Mouse (Mus musculus) heart, embryonic 13.5 days (tissue): Measurements from ENCODE around the gene Lnx2. TPM values are rescaled to one million over a fixed set of nuclear protein-coding genes. Genes with fewer than 3 reads are reported as not detected.

Experiments used
- ATAC-seq: fragments of 200-750 bp; cut with Nextera tagmentation; 2 replicates; pipeline ENCODE4 v1.8.0; 2017; ENCODE audit warnings: moderate TSS enrichment; ENCODE audit not compliant: insufficient number of reproducible peaks, low FRiP score, low TSS enrichment; ENCODE audit errors: extremely low read depth
- H3K27ac ChIP-seq: fragments of 300-500 bp; sonication (generic); replicated peaks from 2 replicates; pipeline ENCODE4 v1.5.1; 2015; ENCODE audit warnings: moderate library complexity, mild to moderate bottlenecking, inconsistent platforms
- H3K27me3 ChIP-seq: fragments of 300-500 bp; sonication (generic); replicated peaks from 2 replicates; pipeline ENCODE4 v1.6.1; 2015; ENCODE audit warnings: mild to moderate bottlenecking, inconsistent platforms
- H3K36me3 ChIP-seq: fragments of 300-500 bp; sonication (generic); 2 replicates; pipeline ENCODE4 v1.6.1; 2015; ENCODE audit warnings: mild to moderate bottlenecking, inconsistent platforms
- H3K4me1 ChIP-seq: fragments of 300-500 bp; sonication (generic); 2 replicates; pipeline ENCODE4 v1.6.1; 2015; ENCODE audit warnings: inconsistent platforms
- H3K4me2 ChIP-seq: fragments of 300-500 bp; sonication (generic); 2 replicates; pipeline ENCODE4 v1.6.1; 2015; ENCODE audit warnings: inconsistent platforms, mild to moderate bottlenecking, moderate library complexity
- H3K4me3 ChIP-seq: fragments of 300-500 bp; sonication (generic); 2 replicates; pipeline ENCODE4 v1.5.1; 2015; ENCODE audit warnings: moderate library complexity, mild to moderate bottlenecking, inconsistent platforms
- H3K9ac ChIP-seq: fragments of 300-500 bp; sonication (generic); 2 replicates; pipeline ENCODE4 v1.6.1; 2015; ENCODE audit warnings: inconsistent platforms, mild to moderate bottlenecking, moderate library complexity
- H3K9me3 ChIP-seq: fragments of 300-500 bp; sonication (generic); 2 replicates; pipeline ENCODE4 v1.6.1; 2016; ENCODE audit warnings: inconsistent platforms
- WGBS: fragments of 180-500 bp; shearing (Covaris S2); methylation state at CpG from one replicate; pipeline ENCODE4 v1.1.7; 2015; ENCODE audit warnings: mixed read lengths; 5-methylcytosine and 5-hydroxymethylcytosine counted together
- polyA plus RNA-seq: library from polyadenylated mRNA; unstranded; fragments of >200 nt; fragmentation: Nextera tagmentation; extraction: Ambion mirVana; gene quantifications from 2 replicates; pipeline ENCODE4 v1.2.1, GENCODE M21; 2015

Lnx2 gene
- polyA plus RNA-seq, 1 experiment from 2014 or later: 10.3 TPM

DNA sequence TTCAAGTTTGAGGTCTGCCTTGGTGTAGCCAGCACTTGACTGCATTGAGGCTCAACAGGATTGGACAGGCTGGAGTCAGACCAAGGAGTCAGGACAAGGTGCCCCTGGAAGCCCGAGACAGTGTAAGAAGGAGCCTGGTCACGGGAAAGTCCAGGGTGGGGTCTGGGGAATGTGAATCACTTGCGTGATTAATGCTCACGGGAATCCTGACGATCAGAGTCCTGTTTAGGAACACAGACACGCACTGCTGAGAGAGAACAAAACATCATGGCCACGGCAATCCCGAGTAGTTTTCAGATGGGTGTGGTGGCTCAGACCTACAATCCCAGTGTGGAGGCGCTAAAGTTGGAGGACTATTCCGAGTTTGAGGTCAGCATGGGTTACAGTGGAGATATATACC is 65.1 kb downstream of the Lnx2 start:
- Histone ChIP-seq H3K27ac (no peak overlapping the region), H3K4me3 (no peak overlapping the region), H3K4me1 (no peaks in the 10 kb centered on the region), H3K9me3 (no peaks in the 10 kb centered on the region), H3K36me3 (peaks cover 10% of the 10 kb centered on the region), H3K4me2 (no peak overlapping the region), H3K27me3 (no peaks in the 10 kb centered on the region; the same call in 1 of the 2 replicates), H3K9ac (no peak overlapping the region)
- ATAC-seq: no peak
- 83% methylated on average over 10 of the region's 10 CpGs for WGBS

DNA sequence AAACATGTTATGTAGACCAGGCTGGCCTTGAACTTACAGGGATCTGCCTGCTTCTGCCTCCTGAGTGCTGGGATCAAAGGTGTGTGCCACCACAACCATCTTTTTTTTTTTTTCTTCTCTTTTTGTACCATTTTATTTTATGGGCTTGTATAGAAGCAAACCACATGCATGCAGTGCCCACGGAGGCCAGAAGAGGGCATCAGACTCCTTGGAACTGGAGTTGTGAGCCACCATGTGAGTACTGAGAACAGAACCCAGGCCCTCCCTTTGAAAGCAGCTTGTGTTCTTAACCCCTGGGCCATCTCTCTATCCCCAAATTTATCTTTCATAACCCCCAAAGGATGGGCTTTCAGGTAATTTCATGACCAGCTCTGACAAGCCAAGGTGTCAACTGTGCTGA is 73.1 kb downstream of the Lnx2 start:
- no peak overlapping the region for H3K4me3 ChIP-seq
- no peak for ATAC-seq
- 67% methylated on average over 1 of the region's 1 CpGs for WGBS
- H3K4me2 ChIP-seq: no peak overlapping the region
- H3K9ac ChIP-seq: no peak overlapping the region
- no peaks in the 10 kb centered on the region; the same call in 1 of the 2 replicates for H3K27me3 ChIP-seq
- no peaks in the 10 kb centered on the region for H3K36me3 ChIP-seq
- H3K9me3 ChIP-seq: peaks cover 14% of the 10 kb centered on the region
- no peaks in the 10 kb centered on the region for H3K4me1 ChIP-seq
- no peak overlapping the region for H3K27ac ChIP-seq

DNA sequence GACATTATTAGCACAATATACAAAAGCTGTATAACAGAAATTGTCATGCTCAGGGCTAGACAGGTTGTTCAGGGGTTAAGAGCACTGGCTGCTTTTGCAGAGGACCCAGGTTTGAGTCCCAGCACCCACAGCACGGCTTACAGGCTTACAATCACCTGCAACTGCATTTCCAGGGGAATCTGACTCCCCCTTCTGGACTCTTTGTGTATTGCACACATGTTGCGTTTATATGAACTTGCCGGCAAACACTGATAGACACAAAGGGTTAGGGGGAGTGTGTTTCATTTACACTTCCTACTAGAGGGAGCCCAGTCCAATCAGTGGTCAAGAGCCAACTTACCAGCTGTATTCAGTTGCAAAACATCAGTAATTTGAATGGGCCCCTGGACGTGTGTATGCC is 75.1 kb downstream of the Lnx2 start:
- Histone ChIP-seq H3K9me3 (peaks cover 14% of the 10 kb centered on the region), H3K4me1 (no peaks in the 10 kb centered on the region), H3K36me3 (no peaks in the 10 kb centered on the region), H3K27me3 (no peaks in the 10 kb centered on the region; the same call in 1 of the 2 replicates), H3K9ac (no peak overlapping the region), H3K4me2 (no peak overlapping the region), H3K4me3 (no peak overlapping the region), H3K27ac (no peak overlapping the region)
- ATAC-seq: no peak
- 83% methylated on average over 4 of the region's 4 CpGs for WGBS

DNA sequence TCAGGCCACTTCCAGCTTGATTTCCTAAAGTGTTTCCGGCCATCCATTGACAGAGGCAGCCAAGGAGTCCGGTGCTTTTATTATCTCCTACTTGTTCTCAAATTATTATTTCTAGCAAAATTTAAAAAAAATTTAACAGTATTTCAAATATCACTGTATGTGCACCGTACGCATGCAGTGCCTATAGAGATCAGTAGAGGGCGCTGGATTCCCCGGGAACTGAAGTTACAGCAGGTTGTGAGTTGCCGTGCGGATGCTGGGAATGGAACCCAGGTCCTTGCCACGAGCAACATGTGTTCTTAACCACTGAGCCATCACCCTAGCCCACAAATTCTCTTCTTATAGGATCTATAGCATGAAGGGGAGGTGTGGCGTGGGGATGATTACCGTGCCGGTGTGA is 77.6 kb downstream of the Lnx2 start:
- H3K36me3 ChIP-seq: no peaks in the 10 kb centered on the region
- H3K9ac ChIP-seq: no peak overlapping the region
- no peak overlapping the region for H3K27ac ChIP-seq
- H3K4me2 ChIP-seq: no peak overlapping the region
- 87% methylated on average over 12 of the region's 12 CpGs for WGBS
- no peak overlapping the region for H3K4me3 ChIP-seq
- H3K4me1 ChIP-seq: no peaks in the 10 kb centered on the region
- peaks cover 11% of the 10 kb centered on the region for H3K9me3 ChIP-seq
- no peaks in the 10 kb centered on the region for H3K27me3 ChIP-seq
- ATAC-seq: no peak

DNA sequence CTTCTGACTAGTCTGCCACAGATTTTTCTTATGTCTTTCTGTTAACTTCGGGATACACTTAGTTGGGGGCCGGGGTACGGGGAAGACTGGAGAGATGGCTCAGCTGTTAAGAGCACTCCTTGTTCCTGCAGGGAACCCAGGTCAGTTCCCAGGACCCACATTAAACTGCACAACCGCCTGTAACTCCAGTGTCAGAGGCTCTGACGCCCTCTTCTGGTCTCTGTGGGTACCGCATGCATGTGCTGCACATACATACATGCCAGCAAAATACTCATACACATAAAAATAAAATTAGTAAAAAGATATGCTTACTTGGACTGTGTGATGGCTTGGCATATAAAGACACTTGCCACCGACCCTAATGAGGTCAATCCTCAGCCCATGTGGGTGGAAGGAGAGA is 79.6 kb downstream of the Lnx2 start:
- no peak overlapping the region for H3K27ac ChIP-seq
- H3K36me3 ChIP-seq: no peaks in the 10 kb centered on the region
- WGBS: 76% methylated on average over 7 of the region's 7 CpGs
- no peaks in the 10 kb centered on the region for H3K4me1 ChIP-seq
- peaks cover 4% of the 10 kb centered on the region for H3K9me3 ChIP-seq
- H3K27me3 ChIP-seq: 0 out of 2 replicates have a peak, but pooled peaks cover 3% of the 10 kb centered on the region
- no peak for ATAC-seq
- H3K4me3 ChIP-seq: no peak overlapping the region
- no peak overlapping the region for H3K9ac ChIP-seq
- no peak overlapping the region for H3K4me2 ChIP-seq

DNA sequence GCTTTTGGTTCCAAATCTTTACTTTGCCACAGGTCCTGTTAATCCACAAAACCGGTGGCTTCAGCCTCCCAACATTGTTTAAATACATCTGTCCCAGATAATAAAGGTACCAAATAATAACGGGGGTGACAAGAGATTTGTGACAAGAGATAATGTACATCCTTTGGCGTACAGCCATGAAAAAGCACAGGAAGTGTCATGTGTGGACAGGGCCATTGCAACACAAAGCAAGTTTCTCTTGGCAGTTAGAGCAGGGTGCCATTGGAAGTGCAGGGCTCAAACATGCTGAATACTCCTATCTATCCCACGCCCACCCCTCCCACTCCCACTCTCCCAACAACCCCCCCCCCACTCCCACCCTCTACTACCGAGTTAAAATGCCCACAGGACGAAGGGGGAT is 81.4 kb downstream of the Lnx2 start:
- Histone ChIP-seq H3K4me1 (no peaks in the 10 kb centered on the region), H3K4me3 (no peak overlapping the region), H3K4me2 (no peak overlapping the region), H3K27ac (no peak overlapping the region), H3K36me3 (no peaks in the 10 kb centered on the region), H3K27me3 (0 out of 2 replicates have a peak, but pooled peaks cover 3% of the 10 kb centered on the region), H3K9ac (no peak overlapping the region), H3K9me3 (peaks cover 4% of the 10 kb centered on the region; the same call in 1 of the 2 replicates)
- no peak for ATAC-seq
- 39% methylated on average over 6 of the region's 6 CpGs for WGBS

DNA sequence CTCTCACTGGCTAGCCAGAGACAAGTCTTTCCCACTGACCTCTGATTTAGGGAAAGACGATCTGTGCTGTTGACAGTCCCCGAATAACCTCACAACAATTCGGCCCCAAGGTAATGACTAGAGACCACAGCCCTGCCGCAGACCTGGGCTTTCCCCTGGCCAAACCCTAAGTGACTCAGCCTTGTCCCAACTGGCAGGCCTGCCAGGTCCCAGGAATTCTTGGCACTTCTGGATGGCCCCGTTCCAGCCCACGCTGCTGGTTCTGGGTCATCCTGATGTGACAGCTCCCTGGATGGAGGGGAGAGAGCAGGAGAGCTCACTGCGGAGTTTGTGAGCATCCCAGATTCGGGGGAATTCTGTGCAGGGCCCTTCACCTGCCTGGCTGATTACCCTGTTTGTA is 82.9 kb downstream of the Lnx2 start:
- Histone ChIP-seq H3K4me2 (no peak overlapping the region), H3K9me3 (no peaks in the 10 kb centered on the region), H3K27me3 (0 out of 2 replicates have a peak, but pooled peaks cover 3% of the 10 kb centered on the region), H3K4me1 (peaks cover 5% of the 10 kb centered on the region), H3K27ac (no peak overlapping the region), H3K36me3 (no peaks in the 10 kb centered on the region), H3K4me3 (no peak overlapping the region), H3K9ac (no peak overlapping the region)
- no peak for ATAC-seq
- 64% methylated on average over 8 of the region's 8 CpGs for WGBS

DNA sequence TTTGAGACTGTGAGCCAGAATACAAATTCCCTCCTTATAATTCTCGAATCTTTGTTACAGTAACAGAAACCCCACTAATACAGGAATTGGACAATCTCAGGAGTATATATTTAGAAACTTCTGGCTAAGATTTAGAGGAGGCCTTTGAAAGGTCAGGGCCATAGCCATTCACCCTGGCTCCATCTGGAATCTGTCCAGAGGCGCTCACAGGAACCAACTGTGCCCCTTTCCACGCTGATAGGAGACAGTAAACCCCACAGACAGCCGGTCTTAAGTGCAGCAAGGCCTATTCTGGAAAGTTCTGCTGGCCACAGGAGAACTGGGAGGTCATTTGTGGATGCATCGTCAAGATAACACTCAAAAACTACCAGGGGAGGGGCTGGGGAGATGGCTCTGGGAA is 87.3 kb downstream of the Lnx2 start:
- H3K27ac ChIP-seq: no peak overlapping the region
- no peak for ATAC-seq
- H3K9me3 ChIP-seq: no peaks in the 10 kb centered on the region
- no peaks in the 10 kb centered on the region for H3K36me3 ChIP-seq
- H3K9ac ChIP-seq: no peak overlapping the region
- H3K27me3 ChIP-seq: peaks cover 37% of the 10 kb centered on the region
- 35% methylated on average over 5 of the region's 5 CpGs for WGBS
- H3K4me3 ChIP-seq: no peak overlapping the region
- no peak overlapping the region for H3K4me2 ChIP-seq
- peaks cover 5% of the 10 kb centered on the region for H3K4me1 ChIP-seq

DNA sequence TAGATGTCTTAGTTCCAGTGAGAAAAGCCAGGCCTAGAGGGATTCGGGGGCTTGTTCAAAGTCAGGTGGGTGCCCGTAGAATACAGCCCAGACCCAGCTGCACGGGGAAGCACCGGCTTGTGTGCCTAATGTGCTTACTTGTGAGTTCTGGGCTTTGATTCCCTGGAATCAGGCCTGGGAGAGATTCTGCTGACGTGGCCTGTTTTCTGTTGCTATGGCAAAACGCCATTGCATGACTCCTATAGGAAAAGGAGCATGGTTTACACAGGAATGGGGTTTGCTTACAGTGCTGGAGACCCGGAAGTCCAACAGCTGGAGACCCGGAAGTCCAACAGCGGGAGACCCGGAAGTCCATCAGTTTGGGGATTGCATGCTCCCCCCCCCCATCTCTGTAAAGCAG is 88.8 kb downstream of the Lnx2 start:
- Histone ChIP-seq H3K9me3 (no peaks in the 10 kb centered on the region), H3K27ac (no peak overlapping the region), H3K4me3 (no peak overlapping the region), H3K36me3 (no peaks in the 10 kb centered on the region), H3K4me2 (no peak overlapping the region), H3K9ac (no peak overlapping the region), H3K4me1 (peaks cover 5% of the 10 kb centered on the region), H3K27me3 (peaks cover 49% of the 10 kb centered on the region)
- no peak for ATAC-seq
- 87% methylated on average over 10 of the region's 10 CpGs for WGBS

DNA sequence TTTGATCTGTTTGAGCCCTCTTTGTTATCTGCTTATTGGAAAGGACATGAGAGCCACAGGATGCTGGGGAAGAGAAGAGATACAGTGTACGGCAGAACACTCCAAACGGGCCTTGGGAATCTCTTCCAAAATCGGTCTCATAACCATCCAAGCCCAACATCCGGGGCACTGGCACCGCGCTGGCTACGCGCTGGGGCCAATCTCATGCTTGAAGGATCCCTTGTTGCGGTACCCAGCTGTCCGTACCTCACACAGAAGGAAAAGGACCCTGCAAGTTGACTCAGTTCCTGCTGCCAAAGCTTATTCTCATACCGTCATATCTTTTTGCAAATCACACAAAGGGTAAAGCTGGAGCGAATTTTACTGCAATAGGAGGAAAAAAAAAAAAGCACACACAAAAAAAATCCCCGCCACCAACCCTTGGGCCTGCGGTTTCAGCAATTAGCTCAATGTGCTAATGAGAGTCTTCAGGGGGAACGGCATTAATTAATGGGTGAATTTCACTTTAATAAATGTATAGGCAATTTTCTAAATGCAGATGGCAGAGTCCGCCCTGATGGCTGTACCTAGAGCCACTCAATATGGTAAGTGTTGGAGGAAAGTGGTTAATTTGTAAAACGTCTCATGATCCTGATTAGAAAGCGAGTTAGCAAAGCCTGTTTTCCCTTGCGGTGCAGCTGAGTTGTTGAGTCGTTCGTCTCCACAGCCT is 90.5 kb downstream of the Lnx2 start:
- Histone ChIP-seq H3K36me3 (no peaks in the 10 kb centered on the region), H3K4me1 (peaks cover 5% of the 10 kb centered on the region), H3K4me3 (0 out of 2 replicates have a peak overlapping the region, but pooled peaks have one; percentile 1), H3K9ac (0 out of 2 replicates have a peak overlapping the region, but pooled peaks have one; percentile 37), H3K9me3 (no peaks in the 10 kb centered on the region), H3K27ac (no peak overlapping the region), H3K27me3 (peaks cover 62% of the 10 kb centered on the region), H3K4me2 (peak overlapping the region; percentile 40)
- no peak for ATAC-seq
- 55% methylated on average over 21 of the region's 21 CpGs for WGBS

DNA sequence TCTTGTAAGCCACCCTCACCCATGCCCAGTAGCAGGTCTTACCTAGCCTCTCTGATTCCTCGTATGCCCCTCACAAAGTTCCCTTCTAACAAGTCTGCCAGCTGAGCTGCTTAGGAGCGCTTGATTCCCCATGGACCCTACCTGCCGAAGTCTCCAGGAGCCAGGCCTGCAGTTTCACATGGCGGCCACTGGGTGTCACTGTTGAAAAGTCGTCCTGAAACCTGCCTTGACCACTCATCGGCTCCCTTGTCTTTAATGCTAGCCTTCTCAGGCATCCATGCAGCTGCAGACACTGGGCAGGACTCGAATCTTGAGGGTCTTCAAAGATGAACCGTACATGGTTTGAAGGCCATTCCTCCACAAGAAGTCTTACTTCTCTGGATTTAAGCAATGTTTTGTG is 93.2 kb downstream of the Lnx2 start:
- Histone ChIP-seq H3K36me3 (no peaks in the 10 kb centered on the region), H3K9ac (no peak overlapping the region), H3K4me3 (no peak overlapping the region), H3K27me3 (peaks cover 62% of the 10 kb centered on the region), H3K4me1 (no peaks in the 10 kb centered on the region), H3K4me2 (no peak overlapping the region), H3K27ac (no peak overlapping the region), H3K9me3 (no peaks in the 10 kb centered on the region)
- ATAC-seq: no peak
- WGBS: 7% methylated on average over 8 of the region's 8 CpGs

DNA sequence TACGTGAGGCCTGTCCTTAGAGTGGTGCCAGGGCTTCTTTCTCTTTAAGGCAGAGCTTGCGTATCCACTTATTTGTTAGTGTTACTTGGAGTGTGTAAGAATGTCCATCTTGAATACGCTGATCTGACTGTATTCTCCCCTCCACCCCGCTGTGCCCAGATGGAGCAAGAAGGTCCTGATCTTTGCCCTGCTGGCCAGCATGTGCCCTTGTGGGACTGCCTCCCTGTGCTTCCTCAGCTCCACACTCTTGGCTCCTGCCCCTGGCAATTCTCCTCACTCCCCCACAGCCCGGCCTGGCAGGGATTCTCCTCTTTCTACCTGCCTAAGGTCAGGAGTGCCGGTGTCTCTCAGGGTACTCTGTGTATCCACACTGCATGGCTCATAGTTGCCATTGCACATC is 95.0 kb downstream of the Lnx2 start:
- H3K27ac ChIP-seq: no peak overlapping the region

More for the DNA sequence above, 95.0 kb downstream of the Lnx2 start:
- peaks cover 51% of the 10 kb centered on the region for H3K27me3 ChIP-seq
- H3K4me1 ChIP-seq: no peaks in the 10 kb centered on the region
- WGBS: 76% methylated on average over 6 of the region's 6 CpGs
- H3K4me2 ChIP-seq: no peak overlapping the region
- H3K4me3 ChIP-seq: no peak overlapping the region
- H3K9ac ChIP-seq: no peak overlapping the region
- no peaks in the 10 kb centered on the region for H3K36me3 ChIP-seq
- ATAC-seq: no peak
- no peaks in the 10 kb centered on the region for H3K9me3 ChIP-seq
